Mouse (Mus musculus) testis, adult 2 months (tissue): Measurements from ENCODE around the gene Mbnl2.

Experiments
- CTCF ChIP-seq: fragments of 200-500 bp; IDR thresholded peaks from 2 replicates; pipeline ENCODE4 v1.5.1; 2012; ENCODE audit warnings: low read depth, mild to moderate bottlenecking, inconsistent platforms, low read length, moderate library complexity; ENCODE audit not compliant: control insufficient read depth, insufficient read depth, insufficient replicate concordance
- POLR2A ChIP-seq: fragments of 200-500 bp; IDR thresholded peaks from 2 replicates; pipeline ENCODE4 v1.6.1; 2012; ENCODE audit warnings: low read depth, mild to moderate bottlenecking, inconsistent platforms, low read length, moderate library complexity; ENCODE audit not compliant: control insufficient read depth

DNA sequence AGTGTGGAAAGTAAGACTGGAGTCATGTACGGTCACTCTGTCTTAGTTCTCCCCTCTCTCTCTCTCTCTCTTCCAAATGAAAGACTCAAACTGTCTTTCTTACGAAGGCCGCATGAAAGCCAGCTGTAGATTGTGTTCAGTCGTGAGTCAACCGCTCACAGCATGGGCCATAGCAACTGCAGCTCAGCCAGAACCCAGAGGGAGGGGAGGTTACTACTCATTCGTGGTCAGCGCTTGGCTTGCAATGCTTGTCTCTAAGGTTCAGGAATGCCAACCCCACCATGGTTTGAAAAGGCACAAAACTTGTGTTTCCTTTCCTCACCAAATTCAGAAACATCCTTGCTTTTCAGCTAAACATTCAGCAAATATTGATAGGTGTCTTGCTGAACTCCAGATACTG is 178.8 kb downstream of the Mbnl2 start:
- TF ChIP-seq CTCF (no peak), POLR2A (no peak)
